Mouse (Mus musculus): Measurements from ENCODE around the gene Traf3ip3. TPM values are rescaled to one million over a fixed set of nuclear protein-coding genes. Genes with fewer than 3 reads are reported as not detected.

The Traf3ip3 gene
- polyA plus RNA-seq, 1 experiment from 2014 or later: 1.9 TPM

DNA sequence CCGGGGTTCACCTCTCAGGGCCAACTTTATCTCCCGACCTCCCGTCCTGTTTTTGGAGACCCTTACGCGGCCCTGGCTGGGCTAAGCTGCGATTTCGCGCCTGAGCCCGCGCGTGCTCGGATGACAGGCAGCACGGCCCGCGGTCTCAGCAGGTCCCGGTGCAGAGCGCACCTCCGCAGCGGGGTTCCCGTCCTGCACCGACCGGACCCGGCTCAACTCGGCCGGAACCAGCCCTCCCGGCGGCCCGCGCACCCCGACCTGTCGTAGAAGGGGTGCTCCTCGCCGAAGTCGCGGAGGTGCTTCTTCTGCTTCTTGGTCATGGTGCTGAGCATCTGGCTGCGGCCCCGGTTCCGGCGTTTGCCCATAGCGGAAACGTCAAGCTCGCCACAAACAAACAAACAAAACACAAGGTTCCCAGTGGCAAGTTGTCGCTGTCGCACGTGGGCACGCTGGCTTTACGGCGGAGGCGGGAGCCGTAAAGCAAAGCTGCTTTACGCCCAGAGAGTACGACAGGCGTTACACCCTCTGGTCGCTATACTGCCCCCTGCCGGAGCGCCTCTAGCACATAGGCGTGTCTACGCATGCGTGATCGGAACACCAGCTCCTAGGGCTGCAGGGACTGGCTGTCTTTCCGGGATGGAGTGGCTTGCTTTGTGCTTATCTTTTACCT, 71.6 kb downstream of the Traf3ip3 start, which contains the start of gene Diexf:
Diexf (minus strand) TSS at position 487 of the 670 bp plus-strand sequence.
- Histone ChIP-seq H3K36me3 (peaks cover 22% of the 10 kb centered on the region), H3K4me1 (peaks cover 11% of the 10 kb centered on the region; the same call in 1 of the 2 replicates), H3K27me3 (ENCODE audit: insufficient read depth, poor library complexity, severe bottlenecking) (no peaks in the 10 kb centered on the region), H3K9me3 (no peaks in the 10 kb centered on the region), H3K27ac (peak within 1 kb of the TSS; percentile 89), H3K4me3 (peak within 1 kb of the TSS; percentile 98)
- DNase-seq (ENCODE audit: low spot score): peak; percentile 98
- under 1% methylated on average over 61 of the region's 61 CpGs for WGBS

DNA sequence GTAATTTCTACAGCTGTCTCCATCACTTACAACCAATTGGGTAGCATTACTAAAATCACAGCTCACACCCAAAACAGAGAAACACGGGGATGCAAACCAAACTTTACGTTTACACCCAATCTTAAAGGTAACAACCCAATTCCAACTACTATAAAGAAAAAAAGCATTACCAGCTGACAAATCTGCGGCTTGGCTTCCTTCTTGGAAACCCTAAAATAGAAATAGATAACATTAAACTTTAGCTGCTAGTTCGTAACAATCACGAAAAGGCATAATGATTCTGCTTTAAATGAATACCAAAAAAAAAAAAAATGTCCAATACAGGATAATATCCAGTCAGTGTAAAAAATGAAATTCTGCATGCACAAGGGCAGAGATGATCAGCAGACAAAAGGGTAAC, 72.2 kb downstream of the Traf3ip3 start:
- peaks cover 11% of the 10 kb centered on the region; the same call in 1 of the 2 replicates for H3K4me1 ChIP-seq
- no peak for DNase-seq (ENCODE audit: low spot score)
- H3K4me3 ChIP-seq: peak overlapping the region; percentile 98
- no peaks in the 10 kb centered on the region for H3K27me3 ChIP-seq (ENCODE audit: insufficient read depth, poor library complexity, severe bottlenecking)
- H3K36me3 ChIP-seq: peaks cover 28% of the 10 kb centered on the region
- 20% methylated on average over 5 of the region's 5 CpGs for WGBS
- no peaks in the 10 kb centered on the region for H3K9me3 ChIP-seq
- H3K27ac ChIP-seq: peak overlapping the region; percentile 89

GRCm38 (mm10) chr1:193128055-193128454, 73.4 kb downstream of the Traf3ip3 start:
- no peak for DNase-seq (ENCODE audit: low spot score)
- H3K36me3 ChIP-seq: peaks cover 40% of the 10 kb centered on the region
- H3K27me3 ChIP-seq (ENCODE audit: insufficient read depth, poor library complexity, severe bottlenecking): no peaks in the 10 kb centered on the region
- H3K27ac ChIP-seq: no peak overlapping the region
- H3K4me3 ChIP-seq: no peak overlapping the region
- no peaks in the 10 kb centered on the region for H3K9me3 ChIP-seq
- H3K4me1 ChIP-seq: peaks cover 11% of the 10 kb centered on the region; the same call in 1 of the 2 replicates
- WGBS: 94% methylated on average over 6 of the region's 6 CpGs

DNA sequence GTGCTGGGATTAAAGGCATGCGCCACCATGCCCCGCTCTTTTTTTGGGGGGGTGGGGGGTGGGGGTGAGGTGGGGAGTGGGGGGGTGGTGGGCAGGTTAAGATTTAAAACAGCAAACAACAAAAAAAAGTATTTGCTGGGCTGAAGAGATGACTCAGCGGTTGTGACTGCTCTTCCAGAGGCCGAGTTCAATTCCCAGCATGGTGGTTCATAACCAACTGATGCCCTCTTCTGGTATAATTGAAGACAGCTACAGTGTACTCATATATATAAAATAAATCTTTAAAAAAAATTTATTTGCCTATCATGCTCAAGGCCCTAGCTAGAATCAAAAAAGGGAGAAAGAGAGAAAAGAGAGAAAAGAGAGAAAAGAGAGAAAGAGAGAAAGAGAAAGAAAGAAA, 75.7 kb downstream of the Traf3ip3 start:
- Histone ChIP-seq H3K36me3 (peaks cover 62% of the 10 kb centered on the region), H3K4me1 (peaks cover 11% of the 10 kb centered on the region; the same call in 1 of the 2 replicates), H3K4me3 (no peak overlapping the region), H3K27me3 (ENCODE audit: insufficient read depth, poor library complexity, severe bottlenecking) (no peaks in the 10 kb centered on the region), H3K27ac (no peak overlapping the region), H3K9me3 (no peaks in the 10 kb centered on the region)
- WGBS: 88% methylated on average over 4 of the region's 4 CpGs
- DNase-seq (ENCODE audit: low spot score): no peak

Other genes starting within 250 kb of the Traf3ip3 start
- 1.7 and 1.9 TPM in 2 replicates for gene Syt14, start 165.9 kb downstream of the Traf3ip3 start, polyA plus RNA-seq (2016; fragmentation: Nextera tagmentation; extraction: Ambion mirVana)
- gene Diexf, start 71.4 kb downstream of the Traf3ip3 start, polyA plus RNA-seq (2016; fragmentation: Nextera tagmentation; extraction: Ambion mirVana): 5.2 and 8.7 TPM in 2 replicates
- 3.1 and 4.7 TPM in 2 replicates for gene Irf6, start 48.6 kb downstream of the Traf3ip3 start, polyA plus RNA-seq (2016; fragmentation: Nextera tagmentation; extraction: Ambion mirVana)
- 15.3 and 16.5 TPM in 2 replicates for gene A130010J15Rik, start 33.7 kb downstream of the Traf3ip3 start, polyA plus RNA-seq (2016; fragmentation: Nextera tagmentation; extraction: Ambion mirVana)
- gene Lamb3, start 6.0 kb upstream of the Traf3ip3 start, polyA plus RNA-seq (2016; fragmentation: Nextera tagmentation; extraction: Ambion mirVana): 1.7 and 2.4 TPM in 2 replicates
- 1.0 and 2.2 TPM in 2 replicates for gene Hsd11b1, start 62.4 kb upstream of the Traf3ip3 start, polyA plus RNA-seq (2016; fragmentation: Nextera tagmentation; extraction: Ambion mirVana)
- 36.1 and 44.0 TPM in 2 replicates for gene G0s2, start 71.5 kb upstream of the Traf3ip3 start, polyA plus RNA-seq (2016; fragmentation: Nextera tagmentation; extraction: Ambion mirVana)
- gene Camk1g, start 168.6 kb upstream of the Traf3ip3 start, polyA plus RNA-seq (2016; fragmentation: Nextera tagmentation; extraction: Ambion mirVana): 7.2 and 8.3 TPM in 2 replicates